Mouse (Mus musculus): Measurements from ENCODE around the gene Sh2b3. TPM values are rescaled to one million over a fixed set of nuclear protein-coding genes. Genes with fewer than 3 reads are reported as not detected.

Gene Sh2b3
- polyA plus RNA-seq, 1 experiment from 2014 or later = 10.2 TPM

- Histone ChIP-seq H3K4me1 (ENCODE audit: control insufficient read depth, insufficient read depth, low read length) (no peaks in the 10 kb centered on the region), H3K4me2 (ENCODE audit: low read depth, severe bottlenecking) (no peak overlapping the region), H3K36me3 (ENCODE audit: control insufficient read depth, insufficient read depth, low read length) (peaks cover 42% of the 10 kb centered on the region), H3K27ac (replicated peaks; ENCODE audit: low read depth, low read length) (no peak overlapping the region), H3K9ac (ENCODE audit: low read length) (no peak overlapping the region), H3K27me3 (ENCODE audit: control insufficient read depth, insufficient read depth, low read length) (no peaks in the 10 kb centered on the region), H3K9me3 (ENCODE audit: control insufficient read depth, low read length) (no peaks in the 10 kb centered on the region), H3K4me3 (ENCODE audit: low read depth, low read length) (no peak overlapping the region)
- ATAC-seq (ENCODE audit: insufficient number of reproducible peaks, low FRiP score, low TSS enrichment, low read depth) (no peak), DNase-seq (ENCODE audit: low spot score) (no peak)
- WGBS = 89% methylated on average over 7 of the region's 7 CpGs
These were observed 24.8 kb downstream of the Sh2b3 start for GRCm38 (mm10) chr5:121812526-121813243.

- 90% methylated on average over 5 of the region's 5 CpGs for WGBS
- 0 out of 2 replicates have a peak overlapping the region, but pooled peaks have one; percentile 24 for H3K27ac ChIP-seq (replicated peaks; ENCODE audit: low read depth, low read length)
- H3K4me1 ChIP-seq (ENCODE audit: control insufficient read depth, insufficient read depth, low read length) = no peaks in the 10 kb centered on the region
- H3K4me3 ChIP-seq (ENCODE audit: low read depth, low read length) = no peak overlapping the region
- H3K4me2 ChIP-seq (ENCODE audit: low read depth, severe bottlenecking) = no peak overlapping the region
- DNase-seq (ENCODE audit: low spot score) (no peak), ATAC-seq (ENCODE audit: insufficient number of reproducible peaks, low FRiP score, low TSS enrichment, low read depth) (no peak)
- H3K27me3 ChIP-seq (ENCODE audit: control insufficient read depth, insufficient read depth, low read length) = no peaks in the 10 kb centered on the region
- no peak overlapping the region for H3K9ac ChIP-seq (ENCODE audit: low read length)
- no peaks in the 10 kb centered on the region for H3K9me3 ChIP-seq (ENCODE audit: control insufficient read depth, low read length)
- H3K36me3 ChIP-seq (ENCODE audit: control insufficient read depth, insufficient read depth, low read length) = peaks cover 31% of the 10 kb centered on the region
These were observed 25.9 kb downstream of the Sh2b3 start for GRCm38 (mm10) chr5:121811485-121811931.

- ATAC-seq (ENCODE audit: insufficient number of reproducible peaks, low FRiP score, low TSS enrichment, low read depth) = no peak
- no peaks in the 10 kb centered on the region for H3K4me1 ChIP-seq (ENCODE audit: control insufficient read depth, insufficient read depth, low read length)
- H3K9me3 ChIP-seq (ENCODE audit: control insufficient read depth, low read length) = no peaks in the 10 kb centered on the region
- no peak overlapping the region for H3K27ac ChIP-seq (replicated peaks; ENCODE audit: low read depth, low read length)
- WGBS = 91% methylated on average over 17 of the region's 17 CpGs
- no peaks in the 10 kb centered on the region for H3K27me3 ChIP-seq (ENCODE audit: control insufficient read depth, insufficient read depth, low read length)
- no peak overlapping the region for H3K4me3 ChIP-seq (ENCODE audit: low read depth, low read length)
- no peak overlapping the region for H3K4me2 ChIP-seq (ENCODE audit: low read depth, severe bottlenecking)
- H3K9ac ChIP-seq (ENCODE audit: low read length) = no peak overlapping the region
- H3K36me3 ChIP-seq (ENCODE audit: control insufficient read depth, insufficient read depth, low read length) = peaks cover 27% of the 10 kb centered on the region
- DNase-seq (ENCODE audit: low spot score) = no peak
These were observed 26.9 kb downstream of the Sh2b3 start for GRCm38 (mm10) chr5:121810331-121811151.

- Histone ChIP-seq H3K9me3 (ENCODE audit: control insufficient read depth, low read length) (no peaks in the 10 kb centered on the region), H3K9ac (ENCODE audit: low read length) (no peak overlapping the region), H3K4me3 (ENCODE audit: low read depth, low read length) (no peak overlapping the region), H3K27me3 (ENCODE audit: control insufficient read depth, insufficient read depth, low read length) (no peaks in the 10 kb centered on the region), H3K4me1 (ENCODE audit: control insufficient read depth, insufficient read depth, low read length) (no peaks in the 10 kb centered on the region), H3K36me3 (ENCODE audit: control insufficient read depth, insufficient read depth, low read length) (peaks cover 27% of the 10 kb centered on the region), H3K4me2 (ENCODE audit: low read depth, severe bottlenecking) (no peak overlapping the region), H3K27ac (replicated peaks; ENCODE audit: low read depth, low read length) (no peak overlapping the region)
- WGBS = 80% methylated on average over 5 of the region's 5 CpGs
- ATAC-seq (ENCODE audit: insufficient number of reproducible peaks, low FRiP score, low TSS enrichment, low read depth) (no peak), DNase-seq (ENCODE audit: low spot score) (no peak)
These were observed 27.7 kb downstream of the Sh2b3 start for GRCm38 (mm10) chr5:121809667-121810224.

- Histone ChIP-seq H3K27ac (replicated peaks; ENCODE audit: low read depth, low read length) (no peak overlapping the region), H3K36me3 (ENCODE audit: control insufficient read depth, insufficient read depth, low read length) (peaks cover 21% of the 10 kb centered on the region), H3K4me1 (ENCODE audit: control insufficient read depth, insufficient read depth, low read length) (no peaks in the 10 kb centered on the region), H3K9ac (ENCODE audit: low read length) (no peak overlapping the region), H3K9me3 (ENCODE audit: control insufficient read depth, low read length) (no peaks in the 10 kb centered on the region), H3K27me3 (ENCODE audit: control insufficient read depth, insufficient read depth, low read length) (no peaks in the 10 kb centered on the region), H3K4me2 (ENCODE audit: low read depth, severe bottlenecking) (no peak overlapping the region), H3K4me3 (ENCODE audit: low read depth, low read length) (no peak overlapping the region)
- no peak for DNase-seq (ENCODE audit: low spot score)
- ATAC-seq (ENCODE audit: insufficient number of reproducible peaks, low FRiP score, low TSS enrichment, low read depth) = no peak
- WGBS = 82% methylated on average over 2 of the region's 2 CpGs
These were observed 29.2 kb downstream of the Sh2b3 start for GRCm38 (mm10) chr5:121808202-121808601.

GRCm38 (mm10) chr5:121807186-121807585 lies 30.3 kb downstream of the Sh2b3 start:
- no peak overlapping the region for H3K4me2 ChIP-seq (ENCODE audit: low read depth, severe bottlenecking)
- no peaks in the 10 kb centered on the region for H3K9me3 ChIP-seq (ENCODE audit: control insufficient read depth, low read length)
- peaks cover 19% of the 10 kb centered on the region for H3K36me3 ChIP-seq (ENCODE audit: control insufficient read depth, insufficient read depth, low read length)
- 89% methylated on average over 3 of the region's 3 CpGs for WGBS
- H3K27me3 ChIP-seq (ENCODE audit: control insufficient read depth, insufficient read depth, low read length) = no peaks in the 10 kb centered on the region
- no peak overlapping the region for H3K27ac ChIP-seq (replicated peaks; ENCODE audit: low read depth, low read length)
- ATAC-seq (ENCODE audit: insufficient number of reproducible peaks, low FRiP score, low TSS enrichment, low read depth) (no peak), DNase-seq (ENCODE audit: low spot score) (no peak)
- H3K9ac ChIP-seq (ENCODE audit: low read length) = no peak overlapping the region
- no peak overlapping the region for H3K4me3 ChIP-seq (ENCODE audit: low read depth, low read length)
- H3K4me1 ChIP-seq (ENCODE audit: control insufficient read depth, insufficient read depth, low read length) = no peaks in the 10 kb centered on the region

- H3K27ac ChIP-seq (replicated peaks; ENCODE audit: low read depth, low read length) = no peak overlapping the region
- H3K9me3 ChIP-seq (ENCODE audit: control insufficient read depth, low read length) = no peaks in the 10 kb centered on the region
- no peak overlapping the region for H3K4me3 ChIP-seq (ENCODE audit: low read depth, low read length)
- H3K4me1 ChIP-seq (ENCODE audit: control insufficient read depth, insufficient read depth, low read length) = no peaks in the 10 kb centered on the region
- H3K4me2 ChIP-seq (ENCODE audit: low read depth, severe bottlenecking) = no peak overlapping the region
- no peak for DNase-seq (ENCODE audit: low spot score)
- no peak overlapping the region for H3K9ac ChIP-seq (ENCODE audit: low read length)
- no peaks in the 10 kb centered on the region for H3K27me3 ChIP-seq (ENCODE audit: control insufficient read depth, insufficient read depth, low read length)
- H3K36me3 ChIP-seq (ENCODE audit: control insufficient read depth, insufficient read depth, low read length) = peaks cover 28% of the 10 kb centered on the region
- WGBS = 94% methylated on average over 2 of the region's 2 CpGs
- no peak for ATAC-seq (ENCODE audit: insufficient number of reproducible peaks, low FRiP score, low TSS enrichment, low read depth)
These were observed 39.0 kb downstream of the Sh2b3 start for GRCm38 (mm10) chr5:121798447-121798846.

GRCm38 (mm10) chr5:121795800-121796199 lies 41.6 kb downstream of the Sh2b3 start:
- no peak overlapping the region for H3K9ac ChIP-seq (ENCODE audit: low read length)
- H3K4me3 ChIP-seq (ENCODE audit: low read depth, low read length) = no peak overlapping the region
- H3K36me3 ChIP-seq (ENCODE audit: control insufficient read depth, insufficient read depth, low read length) = peaks cover 26% of the 10 kb centered on the region
- no peaks in the 10 kb centered on the region for H3K27me3 ChIP-seq (ENCODE audit: control insufficient read depth, insufficient read depth, low read length)
- H3K4me1 ChIP-seq (ENCODE audit: control insufficient read depth, insufficient read depth, low read length) = no peaks in the 10 kb centered on the region
- DNase-seq (ENCODE audit: low spot score) = no peak
- H3K9me3 ChIP-seq (ENCODE audit: control insufficient read depth, low read length) = no peaks in the 10 kb centered on the region
- no peak for ATAC-seq (ENCODE audit: insufficient number of reproducible peaks, low FRiP score, low TSS enrichment, low read depth)
- no peak overlapping the region for H3K27ac ChIP-seq (replicated peaks; ENCODE audit: low read depth, low read length)
- WGBS = 85% methylated on average over 3 of the region's 3 CpGs
- no peak overlapping the region for H3K4me2 ChIP-seq (ENCODE audit: low read depth, severe bottlenecking)
